Mouse (Mus musculus): ENCODE data around the gene Ccin.
A peak's percentile ranks its signal among the peaks of the same experiment; 100 is the strongest.

Ccin gene

GRCm38 (mm10) chr4:43974914-43975616 is 8.2 kb upstream of the Ccin start:
- DNase-seq (ENCODE audit: low spot score in 2 of 2) = no peak

- no peak for DNase-seq (ENCODE audit: low spot score in 2 of 2)
These were observed 7.0 kb upstream of the Ccin start for GRCm38 (mm10) chr4:43976223-43976740.

- DNase-seq (ENCODE audit: low spot score in 2 of 2) = peak in 1 of 2 experiments; percentile 39
These were observed 4.5 kb upstream of the Ccin start for GRCm38 (mm10) chr4:43978521-43979443.

GRCm38 (mm10) chr4:43979746-43980145 is 3.5 kb upstream of the Ccin start:
- DNase-seq (ENCODE audit: low spot score in 2 of 2) = peak; percentile 96

- no peak for DNase-seq (ENCODE audit: low spot score in 2 of 2)
These were observed 3.0 kb upstream of the Ccin start for GRCm38 (mm10) chr4:43980236-43980635.

GRCm38 (mm10) chr4:43980846-43981245 is 2.4 kb upstream of the Ccin start:
- no peak for DNase-seq (ENCODE audit: low spot score in 2 of 2)

GRCm38 (mm10) chr4:43981251-43981650 is 2.0 kb upstream of the Ccin start:
- DNase-seq (ENCODE audit: low spot score in 2 of 2) = no peak

- DNase-seq (ENCODE audit: low spot score in 2 of 2) = peak; percentile 93 to 96
These were observed 1.1 kb upstream of the Ccin start for GRCm38 (mm10) chr4:43982053-43982732.

GRCm38 (mm10) chr4:43983756-43984155 is 473 bp downstream of the Ccin start:
- no peak for DNase-seq (ENCODE audit: low spot score in 2 of 2)

GRCm38 (mm10) chr4:43984326-43984725 is 1.0 kb downstream of the Ccin start:
- no peak for DNase-seq (ENCODE audit: low spot score in 2 of 2)

- DNase-seq (ENCODE audit: low spot score in 2 of 2) = no peak
These were observed 5.7 kb downstream of the Ccin start for GRCm38 (mm10) chr4:43988976-43989375.

GRCm38 (mm10) chr4:43993072-43993471 is 9.8 kb downstream of the Ccin start:
- no peak for DNase-seq (ENCODE audit: low spot score in 2 of 2)

- no peak for DNase-seq (ENCODE audit: low spot score in 2 of 2)
These were observed 11.1 kb downstream of the Ccin start for GRCm38 (mm10) chr4:43994342-43994741.

- DNase-seq (ENCODE audit: low spot score in 2 of 2) = no peak
These were observed 20.3 kb downstream of the Ccin start for GRCm38 (mm10) chr4:44003622-44004021.

GRCm38 (mm10) chr4:44004126-44004525 is 20.8 kb downstream of the Ccin start, which contains the start of gene Clta:
TSS of gene Clta (plus strand) at chr4:44004452.
- DNase-seq (ENCODE audit: low spot score in 2 of 2) = no peak

- DNase-seq (ENCODE audit: low spot score in 2 of 2) = no peak
These were observed 21.5 kb downstream of the Ccin start for GRCm38 (mm10) chr4:44004623-44005409.

GRCm38 (mm10) chr4:44010176-44010575 is 26.9 kb downstream of the Ccin start:
- DNase-seq (ENCODE audit: low spot score in 2 of 2) = no peak

GRCm38 (mm10) chr4:44010893-44011292 is 27.6 kb downstream of the Ccin start:
- DNase-seq (ENCODE audit: low spot score in 2 of 2) = no peak

GRCm38 (mm10) chr4:44011799-44012198 is 28.5 kb downstream of the Ccin start:
- DNase-seq (ENCODE audit: low spot score in 2 of 2) = no peak

GRCm38 (mm10) chr4:44012376-44013367 is 29.4 kb downstream of the Ccin start:
- peak; percentile 96 to 98 for DNase-seq (ENCODE audit: low spot score in 2 of 2)

Data from right cerebral cortex, postnatal 10 days (tissue).